Mouse (Mus musculus) kidney, adult 2 months (tissue): Measurements from ENCODE around the gene Robo2.

ENCODE experiments used
- CTCF ChIP-seq: fragments of 200-500 bp; conservative IDR thresholded peaks from 2 replicates; pipeline ENCODE4 v1.5.1; 2011; ENCODE audit warnings: low read depth, mild to moderate bottlenecking, control low read depth, low read length, moderate library complexity, mixed read lengths; ENCODE audit not compliant: insufficient read depth, insufficient read length
- POLR2A ChIP-seq: fragments of 200-500 bp; IDR thresholded peaks from one replicate; pipeline ENCODE4 v1.6.1; 2011; ENCODE audit warnings: low read depth, low read length, control low read depth

GRCm38 (mm10) chr16:74084188-74084587 lies 327.4 kb downstream of the Robo2 start:
- no peak for TF ChIP-seq CTCF
- no peak for TF ChIP-seq POLR2A
